Mouse (Mus musculus): ENCODE data around the gene Foxl2.

The Foxl2 gene

GRCm38 (mm10) chr9:98955103-98955715 lies at the start of gene Foxl2:
Gene Foxl2 (plus strand): TSS chr9:98955288.
- peak in 1 of 2 experiments; percentile 30 for DNase-seq

- no peak for DNase-seq
Observed at GRCm38 (mm10) chr9:98920629-98921523, 34.2 kb upstream of the Foxl2 start.

- DNase-seq: no peak
Observed at GRCm38 (mm10) chr9:98923119-98923518, 32.0 kb upstream of the Foxl2 start.

- no peak for DNase-seq
Observed at GRCm38 (mm10) chr9:98924183-98924582, 30.9 kb upstream of the Foxl2 start.

GRCm38 (mm10) chr9:98929496-98929895 lies 25.6 kb upstream of the Foxl2 start:
- peak in 1 of 2 experiments; percentile 14 for DNase-seq

GRCm38 (mm10) chr9:98932931-98933330 lies 22.2 kb upstream of the Foxl2 start:
- no peak for DNase-seq

GRCm38 (mm10) chr9:98935190-98935909 lies 19.7 kb upstream of the Foxl2 start:
- DNase-seq: no peak

GRCm38 (mm10) chr9:98939290-98939689 lies 15.8 kb upstream of the Foxl2 start:
- peak in 1 of 2 experiments; percentile 53 for DNase-seq

- no peak for DNase-seq
Observed at GRCm38 (mm10) chr9:98952171-98953050, 2.7 kb upstream of the Foxl2 start.

GRCm38 (mm10) chr9:98953291-98953690 lies 1.8 kb upstream of the Foxl2 start:
- no peak for DNase-seq

- DNase-seq: no peak
Observed at GRCm38 (mm10) chr9:98953830-98954229, 1.3 kb upstream of the Foxl2 start.

- no peak for DNase-seq
Observed at GRCm38 (mm10) chr9:98954391-98955102, 541 bp upstream of the Foxl2 start.

- peak; percentile 32 to 75 for DNase-seq
Observed at GRCm38 (mm10) chr9:98955716-98956224, 682 bp downstream of the Foxl2 start.

GRCm38 (mm10) chr9:98956591-98957381 lies 1.7 kb downstream of the Foxl2 start:
- DNase-seq: peak in 1 of 2 experiments; percentile 37

GRCm38 (mm10) chr9:98957751-98958351 lies 2.8 kb downstream of the Foxl2 start:
- DNase-seq: no peak

- no peak for DNase-seq
Observed at GRCm38 (mm10) chr9:98958628-98959027, 3.5 kb downstream of the Foxl2 start.

GRCm38 (mm10) chr9:98959851-98960250 lies 4.8 kb downstream of the Foxl2 start:
- no peak for DNase-seq

GRCm38 (mm10) chr9:98960348-98960747 lies 5.3 kb downstream of the Foxl2 start:
- no peak for DNase-seq

GRCm38 (mm10) chr9:98961591-98962477 lies 6.7 kb downstream of the Foxl2 start:
- no peak for DNase-seq

Data from kidney, postnatal 36 days (tissue).